Mouse (Mus musculus) myocyte (in vitro differentiated cells): ENCODE measurements at regions not wholly inside any gene's neighbourhood (a gene's known extent, or its start where the extent isn't known, plus 50 kb on each side); places are given as distances from the start of the nearest gene placed in this dataset.
"Not testable (repeated sequence)": the region's sequence is repeated elsewhere in the genome, so short reads cannot be mapped to it uniquely, and the experiment has no call there.

Experiments
- H3K27me3 ChIP-seq: one replicate; pipeline ENCODE4 v1.6.1; 2011; ENCODE audit not compliant: control insufficient read depth, insufficient read depth, insufficient read length
- H3K36me3 ChIP-seq: one replicate; pipeline ENCODE4 v1.6.1; 2011; ENCODE audit not compliant: control insufficient read depth, insufficient read depth
- H3K4me2 ChIP-seq: one replicate; pipeline ENCODE4 v1.6.1; 2011; ENCODE audit warnings: low read depth, control low read depth
- H3K4me3 ChIP-seq: one replicate; pipeline ENCODE4 v1.5.1; 2011; ENCODE audit warnings: mild to moderate bottlenecking, control low read depth, moderate library complexity
- H3K79me2 ChIP-seq: one replicate; pipeline ENCODE4 v1.6.1; 2011; ENCODE audit not compliant: control insufficient read depth, insufficient read depth
- H3ac ChIP-seq: one replicate; pipeline ENCODE4 v1.6.1; 2011; ENCODE audit not compliant: control insufficient read depth, insufficient read length
- CEBPB ChIP-seq: IDR thresholded peaks from 2 replicates; pipeline ENCODE4 v1.6.1; 2011; ENCODE audit warnings: mild to moderate bottlenecking, moderate library complexity; ENCODE audit not compliant: poor library complexity, insufficient read depth, severe bottlenecking
- E2F4 ChIP-seq: IDR thresholded peaks from one replicate; pipeline ENCODE4 v1.6.1; 2011; ENCODE audit warnings: mild to moderate bottlenecking, control low read depth, moderate library complexity; ENCODE audit not compliant: insufficient read depth
- MAX ChIP-seq: IDR thresholded peaks from one replicate; pipeline ENCODE4 v1.6.1; 2011; ENCODE audit warnings: low read depth, mild to moderate bottlenecking, control low read depth
- MYOD1 ChIP-seq, 3 experiments: IDR thresholded peaks; one replicate each; pipeline ENCODE4 v1.6.1; 2011; ENCODE audit warnings: control low read depth in 2 of 3, low read depth in 2 of 3, mild to moderate bottlenecking in 2 of 3, moderate library complexity in 1 of 3; ENCODE audit not compliant: insufficient read length in 2 of 3, control insufficient read depth in 1 of 3
- MYOG ChIP-seq, 3 experiments: IDR thresholded peaks; one replicate each; pipeline ENCODE4 v1.6.1; 2011; ENCODE audit warnings: control low read depth in 2 of 3, low read depth in 2 of 3, mild to moderate bottlenecking in 2 of 3; ENCODE audit not compliant: insufficient read length in 2 of 3, control insufficient read depth in 1 of 3, insufficient read depth in 1 of 3
- POLR2A ChIP-seq: IDR thresholded peaks from one replicate; pipeline ENCODE4 v1.6.1; 2011; ENCODE audit warnings: low read depth, mild to moderate bottlenecking, control low read depth, moderate library complexity; ENCODE audit not compliant: insufficient read length
- POLR2AphosphoS2 ChIP-seq: IDR thresholded peaks from one replicate; pipeline ENCODE4 v1.6.1; 2011; ENCODE audit warnings: low read depth, control low read depth; ENCODE audit not compliant: insufficient read length
- REST ChIP-seq: IDR thresholded peaks from one replicate; pipeline ENCODE4 v1.6.1; 2011; ENCODE audit warnings: mild to moderate bottlenecking, control low read depth, moderate library complexity; ENCODE audit not compliant: insufficient read depth, insufficient read length
- SRF ChIP-seq: IDR thresholded peaks from one replicate; pipeline ENCODE4 v1.6.1; 2011; ENCODE audit warnings: low read depth; ENCODE audit not compliant: control insufficient read depth, insufficient read length
- TCF12 ChIP-seq: IDR thresholded peaks from one replicate; pipeline ENCODE4 v1.6.1; 2011; ENCODE audit warnings: mild to moderate bottlenecking, control low read depth; ENCODE audit not compliant: poor library complexity, insufficient read depth, severe bottlenecking
- TCF3 ChIP-seq: IDR thresholded peaks from one replicate; pipeline ENCODE4 v1.6.1; 2011; ENCODE audit warnings: low read depth, control low read depth; ENCODE audit not compliant: insufficient read length
- USF1 ChIP-seq: IDR thresholded peaks from one replicate; pipeline ENCODE4 v1.6.1; 2011; ENCODE audit warnings: low read depth, mild to moderate bottlenecking, control low read depth, moderate library complexity

DNA sequence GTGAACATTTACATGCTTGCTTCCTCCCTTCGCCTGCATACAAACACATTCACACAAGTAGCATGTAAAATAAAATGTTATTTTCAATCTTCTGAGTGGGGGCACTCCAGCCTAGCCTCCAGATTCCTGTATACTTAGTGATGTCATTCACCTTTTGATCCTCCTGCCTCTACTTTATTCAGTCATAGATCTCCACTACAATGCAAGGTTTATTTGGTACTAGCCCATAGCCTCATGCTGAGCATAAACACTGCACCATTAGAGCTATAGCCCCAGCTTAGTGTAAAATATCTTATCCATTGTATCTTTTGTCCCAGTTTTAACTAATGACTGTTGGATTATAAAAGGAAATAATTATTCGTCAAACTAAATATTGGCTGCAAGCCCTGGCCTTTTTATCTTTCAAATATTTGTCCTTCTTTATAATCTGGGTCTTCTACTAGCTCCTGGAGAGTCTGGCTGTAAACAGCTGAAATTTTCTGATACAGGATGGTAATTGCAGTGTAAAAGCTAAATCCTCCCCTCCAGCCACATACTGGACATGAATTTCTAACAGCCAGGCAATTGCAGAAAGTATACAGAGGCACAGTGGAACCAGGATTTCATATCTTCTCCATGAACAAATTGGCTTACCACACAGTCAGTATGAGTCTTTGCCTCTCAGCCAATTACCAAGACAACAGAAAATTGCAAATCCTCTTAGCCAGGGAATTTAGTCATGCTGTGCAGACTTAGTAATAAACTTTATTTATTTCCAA, 853.5 kb downstream of the Tbl1xr1 start:
- H3K4me2 ChIP-seq = no peak overlapping the region
- TF ChIP-seq E2F4 (no peak), SRF (no peak), CEBPB (no peak), MAX (no peak), POLR2A (no peak), TCF12 (no peak)
- no peaks in the 10 kb centered on the region for H3K27me3 ChIP-seq
- no peaks in the 10 kb centered on the region for H3K79me2 ChIP-seq
- no peak overlapping the region for H3ac ChIP-seq
- no peak overlapping the region for H3K4me3 ChIP-seq
- H3K36me3 ChIP-seq = no peaks in the 10 kb centered on the region

GRCm38 (mm10) chr3:22945646-22946045, 869.2 kb downstream of the Tbl1xr1 start:
- H3K4me3 ChIP-seq, H3K36me3 ChIP-seq, H3K4me2 ChIP-seq, H3ac ChIP-seq, H3K79me2 ChIP-seq, H3K27me3 ChIP-seq: not testable (repeated sequence)

DNA sequence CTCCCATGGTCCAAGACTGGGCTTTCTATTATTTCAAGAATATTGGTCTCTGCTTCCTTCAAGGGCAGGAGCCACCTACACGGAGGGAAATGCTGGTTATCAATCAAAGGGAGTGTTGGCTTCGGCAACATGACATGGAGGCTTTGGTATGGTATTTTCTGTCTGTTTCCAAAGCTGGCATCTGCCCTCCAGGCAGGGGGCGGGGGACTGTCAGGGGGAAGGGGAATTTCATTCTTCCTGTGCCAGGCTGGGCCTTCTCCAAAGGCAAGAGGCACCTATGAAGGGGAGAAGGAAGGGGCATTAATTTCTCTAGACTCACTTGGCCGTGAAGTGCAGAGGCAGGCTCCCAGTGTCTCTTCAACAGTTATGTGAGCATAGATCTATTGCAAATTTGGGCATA, 870.7 kb downstream of the Tbl1xr1 start:
- Histone ChIP-seq H3K27me3 (no peaks in the 10 kb centered on the region), H3K36me3 (no peaks in the 10 kb centered on the region), H3K79me2 (no peaks in the 10 kb centered on the region), H3K4me3 (no peak overlapping the region), H3ac (no peak overlapping the region), H3K4me2 (no peak overlapping the region)
- TF ChIP-seq POLR2A = no peak

- Histone ChIP-seq H3K36me3 (no peaks in the 10 kb centered on the region), H3K4me3 (no peak overlapping the region), H3K27me3 (no peaks in the 10 kb centered on the region), H3K4me2 (no peak overlapping the region), H3ac (no peak overlapping the region), H3K79me2 (no peaks in the 10 kb centered on the region)
- no peak for TF ChIP-seq TCF3
- no peak for TF ChIP-seq MYOG (IDR thresholded peaks at IDR 0.05; ENCODE audit: control insufficient read depth in 1 of 3, insufficient read depth in 1 of 3, insufficient read length in 2 of 3, low read depth in 2 of 3)
- TF ChIP-seq POLR2A = no peak
- no peak for TF ChIP-seq REST
- no peak for TF ChIP-seq MYOD1 (IDR thresholded peaks at IDR 0.05; ENCODE audit: control insufficient read depth in 1 of 3, insufficient read length in 2 of 3, low read depth in 2 of 3)
Observed at GRCm38 (mm10) chr3:22948168-22948768, 871.8 kb downstream of the Tbl1xr1 start.

DNA sequence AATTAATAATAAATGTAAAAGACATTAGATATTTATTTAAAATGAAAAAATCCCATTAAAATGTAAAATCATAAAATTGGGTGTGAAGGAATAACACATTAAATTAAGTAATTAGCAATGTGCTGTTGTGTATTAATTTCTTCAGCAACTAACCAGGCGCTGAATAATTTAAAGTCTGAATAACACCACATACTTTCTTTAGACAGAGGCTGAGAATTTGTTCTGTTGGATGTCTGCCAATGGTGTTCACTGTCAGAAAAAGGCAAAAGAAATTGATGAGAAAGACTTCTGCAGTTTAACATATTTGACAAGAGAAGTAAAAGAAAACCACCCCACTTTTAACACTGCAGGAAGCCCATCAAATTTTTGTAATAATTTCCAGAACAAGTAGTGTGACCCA, 881.0 kb downstream of the Tbl1xr1 start:
- TF ChIP-seq CEBPB = no peak
- TF ChIP-seq REST = no peak
- no peak for TF ChIP-seq MAX
- TF ChIP-seq MYOG (IDR thresholded peaks at IDR 0.05; ENCODE audit: control insufficient read depth in 1 of 3, insufficient read depth in 1 of 3, insufficient read length in 2 of 3, low read depth in 2 of 3) = no peak
- TF ChIP-seq SRF = no peak
- TF ChIP-seq POLR2A = no peak
- TF ChIP-seq MYOD1 (IDR thresholded peaks at IDR 0.05; ENCODE audit: control insufficient read depth in 1 of 3, insufficient read length in 2 of 3, low read depth in 2 of 3) = no peak
- TF ChIP-seq USF1 = no peak
- TF ChIP-seq TCF12 = no peak
- no peak for TF ChIP-seq TCF3
- Histone ChIP-seq H3K4me3 (no peak overlapping the region), H3K36me3 (no peaks in the 10 kb centered on the region), H3K79me2 (no peaks in the 10 kb centered on the region), H3K27me3 (no peaks in the 10 kb centered on the region), H3K4me2 (no peak overlapping the region), H3ac (no peak overlapping the region)

DNA sequence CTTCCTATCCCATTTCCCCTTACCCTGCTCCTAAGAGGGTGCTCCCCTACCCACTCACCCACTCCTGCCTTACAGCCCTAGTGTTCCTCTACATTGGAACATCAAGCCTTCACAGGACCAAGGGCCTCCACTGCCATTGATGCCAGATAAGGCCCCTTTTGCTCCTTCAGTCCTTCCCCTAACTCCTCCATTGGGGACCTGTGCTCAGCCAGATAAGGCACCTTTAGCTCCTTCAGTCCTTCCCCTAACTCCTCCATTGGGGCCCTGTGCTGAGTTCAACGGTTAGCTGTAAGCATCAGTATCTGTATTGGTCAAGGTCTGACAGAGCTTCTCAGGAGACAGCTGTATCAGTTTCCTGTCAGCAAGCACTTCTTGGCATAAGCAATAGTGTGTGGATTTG, 896.2 kb downstream of the Tbl1xr1 start:
- H3K27me3 ChIP-seq = no peaks in the 10 kb centered on the region
- no peak overlapping the region for H3ac ChIP-seq
- H3K4me3 ChIP-seq = no peak overlapping the region
- H3K79me2 ChIP-seq = no peaks in the 10 kb centered on the region
- no peak overlapping the region for H3K4me2 ChIP-seq
- H3K36me3 ChIP-seq = no peaks in the 10 kb centered on the region
- TF ChIP-seq TCF12 (no peak), MAX (no peak), CEBPB (no peak), SRF (no peak), E2F4 (no peak), POLR2AphosphoS2 (no peak), TCF3 (no peak), REST (no peak), MYOG (IDR thresholded peaks at IDR 0.05; ENCODE audit: control insufficient read depth in 1 of 3, insufficient read depth in 1 of 3, insufficient read length in 2 of 3, low read depth in 2 of 3) (no peak), POLR2A (no peak), USF1 (no peak), MYOD1 (IDR thresholded peaks at IDR 0.05; ENCODE audit: control insufficient read depth in 1 of 3, insufficient read length in 2 of 3, low read depth in 2 of 3) (no peak)
